Mouse (Mus musculus): ENCODE data around the gene Gm10490.

- TF ChIP-seq CTCF (IDR thresholded peaks at IDR 0.05; ENCODE audit: low read depth) = no peak
- TF ChIP-seq EP300 (IDR thresholded peaks at IDR 0.05; ENCODE audit: low read depth) = no peak
Measured at GRCm38 (mm10) chrX:7904441-7904840, 4.9 kb upstream of the Gm10490 start.
